Mouse (Mus musculus) thymus, postnatal 0 days (tissue): ENCODE measurements around the gene Spats2l. TPM values are rescaled to one million over a fixed set of nuclear protein-coding genes. Genes with fewer than 3 reads are reported as not detected.

Source experiments
- DNase-seq: peaks from one replicate; pipeline ENCODE4 v3.0.0-alpha.2; 2015; ENCODE audit warnings: low spot score
- polyA plus RNA-seq: library from polyadenylated mRNA; unstranded; fragments of >200 nt; fragmentation: Nextera tagmentation; extraction: Ambion mirVana; gene quantifications from 2 replicates; pipeline ENCODE4 v1.2.1, GENCODE M21; 2015

Spats2l gene
- polyA plus RNA-seq, 1 experiment from 2014 or later, result 41.2 TPM

GRCm38 (mm10) chr1:57824966-57825759 is 51.2 kb downstream of the Spats2l start:
- no peak for DNase-seq

- no peak for DNase-seq
These were observed 52.3 kb downstream of the Spats2l start for GRCm38 (mm10) chr1:57826245-57826644.

- DNase-seq, result no peak
These were observed 59.2 kb downstream of the Spats2l start for GRCm38 (mm10) chr1:57833145-57833544.

- no peak for DNase-seq
These were observed 61.2 kb downstream of the Spats2l start for GRCm38 (mm10) chr1:57835128-57835527.

GRCm38 (mm10) chr1:57836686-57837317 is 62.8 kb downstream of the Spats2l start:
- DNase-seq, result no peak

- DNase-seq, result peak; percentile 93
These were observed 65.9 kb downstream of the Spats2l start for GRCm38 (mm10) chr1:57839863-57840262.

- DNase-seq, result no peak
These were observed 71.2 kb downstream of the Spats2l start for GRCm38 (mm10) chr1:57845054-57845722.

GRCm38 (mm10) chr1:57846856-57847698 is 73.1 kb downstream of the Spats2l start:
- no peak for DNase-seq

- no peak for DNase-seq
These were observed 75.1 kb downstream of the Spats2l start for GRCm38 (mm10) chr1:57849087-57849486.

- no peak for DNase-seq
These were observed 76.0 kb downstream of the Spats2l start for GRCm38 (mm10) chr1:57849916-57850315.

- no peak for DNase-seq
These were observed 77.9 kb downstream of the Spats2l start for GRCm38 (mm10) chr1:57851871-57852270.

GRCm38 (mm10) chr1:57852562-57853271 is 78.8 kb downstream of the Spats2l start:
- peak; percentile 32 for DNase-seq

- DNase-seq, result no peak
These were observed 83.8 kb downstream of the Spats2l start for GRCm38 (mm10) chr1:57857799-57858198.

- no peak for DNase-seq
These were observed 88.1 kb downstream of the Spats2l start for GRCm38 (mm10) chr1:57862024-57862423.

- no peak for DNase-seq
These were observed 94.7 kb downstream of the Spats2l start for GRCm38 (mm10) chr1:57868651-57869050.

- DNase-seq, result no peak
These were observed 98.0 kb downstream of the Spats2l start for GRCm38 (mm10) chr1:57872006-57872405.

- DNase-seq, result no peak
These were observed 100.0 kb downstream of the Spats2l start for GRCm38 (mm10) chr1:57873996-57874395.

GRCm38 (mm10) chr1:57875109-57875508 is 101.1 kb downstream of the Spats2l start:
- no peak for DNase-seq

GRCm38 (mm10) chr1:57875512-57875911 is 101.5 kb downstream of the Spats2l start:
- DNase-seq, result no peak

GRCm38 (mm10) chr1:57878957-57879356 is 105.0 kb downstream of the Spats2l start:
- DNase-seq, result no peak

GRCm38 (mm10) chr1:57884867-57885266 is 110.9 kb downstream of the Spats2l start:
- DNase-seq, result no peak
